Mouse (Mus musculus): ENCODE results near the gene Lgals3. TPM values are rescaled to one million over a fixed set of nuclear protein-coding genes. Genes with fewer than 3 reads are reported as not detected.

The Lgals3 gene
- polyA plus RNA-seq, 1 experiment from 2014 or later: 19.4 TPM

Other genes with a start within 250 kb of the Lgals3 start
- 0.94 and 1.1 TPM in 2 replicates for gene Gch1, start 178.3 kb upstream of the Lgals3 start, polyA plus RNA-seq (2015; fragmentation: Nextera tagmentation; extraction: Ambion mirVana)
- 35.9 and 36.5 TPM in 2 replicates for gene Wdhd1, start 90.9 kb upstream of the Lgals3 start, polyA plus RNA-seq (2015; fragmentation: Nextera tagmentation; extraction: Ambion mirVana)
- 3.7 TPM in 2 replicates for gene Socs4, start 90.8 kb upstream of the Lgals3 start, polyA plus RNA-seq (2015; fragmentation: Nextera tagmentation; extraction: Ambion mirVana)
- 73.1 and 76.5 TPM in 2 replicates for gene Mapk1ip1l, start 69.5 kb upstream of the Lgals3 start, polyA plus RNA-seq (2015; fragmentation: Nextera tagmentation; extraction: Ambion mirVana)
- gene Dlgap5, start 50.7 kb downstream of the Lgals3 start, polyA plus RNA-seq (2015; fragmentation: Nextera tagmentation; extraction: Ambion mirVana): 47.1 and 56.7 TPM in 2 replicates
- gene Fbxo34, start 82.7 kb downstream of the Lgals3 start, polyA plus RNA-seq (2015; fragmentation: Nextera tagmentation; extraction: Ambion mirVana): 22.3 and 24.8 TPM in 2 replicates
- 17.1 and 19.1 TPM in 2 replicates for gene Atg14, start 202.9 kb downstream of the Lgals3 start, polyA plus RNA-seq (2015; fragmentation: Nextera tagmentation; extraction: Ambion mirVana)